Mouse (Mus musculus): ENCODE measurements around the gene Nphs2. TPM values are rescaled to one million over a fixed set of nuclear protein-coding genes. Genes with fewer than 3 reads are reported as not detected.
"Not testable (repeated sequence)": the region's sequence is repeated elsewhere in the genome, so short reads cannot be mapped to it uniquely, and the experiment has no call there.

The Nphs2 gene
- total RNA-seq (2021): not detected
- not detected in 2 replicates for polyA plus RNA-seq (2012; rRNA removed)
- long read RNA-seq: 0 reads

- 6% methylated on average over 29 of the region's 29 CpGs for WGBS
- Histone ChIP-seq H3K79me2 (replicated peaks; ENCODE audit: control insufficient read depth, insufficient read depth, low read length) (no peaks in the 10 kb centered on the region), H3K9ac (ENCODE audit: low read depth, low read length) (no peak within 1 kb of the TSS), H3K27ac (no peak within 1 kb of the TSS), H3K4me1 (ENCODE audit: control insufficient read depth, insufficient read depth, low read length) (no peaks in the 10 kb centered on the region), H3K4me3 (no peak within 1 kb of the TSS), H3K36me3 (ENCODE audit: control insufficient read depth, insufficient read depth, low read length) (no peaks in the 10 kb centered on the region), H3K27me3 (ENCODE audit: control insufficient read depth, insufficient read depth, low read length) (peaks cover 3% of the 10 kb centered on the region; the same call in 1 of the 2 replicates)
- TF ChIP-seq CTCF (IDR thresholded peaks at IDR 0.05) (no peak), POLR2A (IDR thresholded peaks at IDR 0.05; ENCODE audit: insufficient read depth, low read depth, low read length) (no peak), EP300 (IDR thresholded peaks at IDR 0.05; ENCODE audit: insufficient read depth, low read depth, low read length) (no peak)
- DNase-seq: no peak
- intact Hi-C loops (cut with DNase I): no loop called here
Measured at GRCm38 (mm10) chr1:156310630-156311029, at the start of gene Nphs2. Nphs2 (plus strand) TSS chr1:156310727.

- intact Hi-C loops (cut with DNase I): loop anchor here (2.0 to 5.0 kb wide), 2 partner anchors 277 to 369 kb away; no protein-coding TSS in a partner anchor
- no peaks in the 10 kb centered on the region for H3K4me1 ChIP-seq (ENCODE audit: control insufficient read depth, insufficient read depth, low read length)
- DNase-seq: peak; percentile 31 to 69
- no peaks in the 10 kb centered on the region for H3K79me2 ChIP-seq (replicated peaks; ENCODE audit: control insufficient read depth, insufficient read depth, low read length)
- H3K9ac ChIP-seq (ENCODE audit: low read depth, low read length): no peak overlapping the region
- H3K27me3 ChIP-seq (ENCODE audit: control insufficient read depth, insufficient read depth, low read length): no peaks in the 10 kb centered on the region
- H3K4me3 ChIP-seq: no peak overlapping the region
- H3K27ac ChIP-seq: no peak overlapping the region
- 51% methylated on average over 2 of the region's 2 CpGs for whole genome bisulfite sequencing
- H3K36me3 ChIP-seq (ENCODE audit: control insufficient read depth, insufficient read depth, low read length): no peaks in the 10 kb centered on the region
- no peak for TF ChIP-seq EP300 (IDR thresholded peaks at IDR 0.05; ENCODE audit: insufficient read depth, low read depth, low read length)
- peak; percentile 99 for TF ChIP-seq CTCF (IDR thresholded peaks at IDR 0.05)
Measured at GRCm38 (mm10) chr1:156263352-156263751, 47.2 kb upstream of the Nphs2 start.

GRCm38 (mm10) chr1:156263946-156264345, 46.6 kb upstream of the Nphs2 start:
- H3K36me3 ChIP-seq (ENCODE audit: control insufficient read depth, insufficient read depth, low read length): no peaks in the 10 kb centered on the region
- no peak overlapping the region for H3K9ac ChIP-seq (ENCODE audit: low read depth, low read length)
- WGBS: 74% methylated on average over 8 of the region's 8 CpGs
- no peak for TF ChIP-seq EP300 (IDR thresholded peaks at IDR 0.05; ENCODE audit: insufficient read depth, low read depth, low read length)
- no peak overlapping the region for H3K27ac ChIP-seq
- H3K4me1 ChIP-seq (ENCODE audit: control insufficient read depth, insufficient read depth, low read length): no peaks in the 10 kb centered on the region
- no peak for DNase-seq
- H3K27me3 ChIP-seq (ENCODE audit: control insufficient read depth, insufficient read depth, low read length): no peaks in the 10 kb centered on the region
- no peak overlapping the region for H3K4me3 ChIP-seq
- H3K79me2 ChIP-seq (replicated peaks; ENCODE audit: control insufficient read depth, insufficient read depth, low read length): no peaks in the 10 kb centered on the region
- intact Hi-C loops (cut with DNase I): loop anchor here (2.0 to 5.0 kb wide), 2 partner anchors 277 to 368 kb away; no protein-coding TSS in a partner anchor

- H3K27me3 ChIP-seq (ENCODE audit: control insufficient read depth, insufficient read depth, low read length); H3K27ac ChIP-seq; H3K4me1 ChIP-seq (ENCODE audit: control insufficient read depth, insufficient read depth, low read length); H3K36me3 ChIP-seq (ENCODE audit: control insufficient read depth, insufficient read depth, low read length); H3K9ac ChIP-seq (ENCODE audit: low read depth, low read length); intact Hi-C loops (cut with DNase I); DNase-seq; H3K79me2 ChIP-seq (replicated peaks; ENCODE audit: control insufficient read depth, insufficient read depth, low read length); H3K4me3 ChIP-seq: not testable (repeated sequence)
- 59% methylated on average over 3 of the region's 3 CpGs for WGBS
Measured at GRCm38 (mm10) chr1:156268546-156268945, 42.0 kb upstream of the Nphs2 start.

GRCm38 (mm10) chr1:156270471-156270870, 40.1 kb upstream of the Nphs2 start:
- Histone ChIP-seq H3K4me1 (ENCODE audit: control insufficient read depth, insufficient read depth, low read length) (no peaks in the 10 kb centered on the region), H3K9ac (ENCODE audit: low read depth, low read length) (no peak overlapping the region)

GRCm38 (mm10) chr1:156271654-156272053, 38.9 kb upstream of the Nphs2 start:
- Histone ChIP-seq H3K27me3 (ENCODE audit: control insufficient read depth, insufficient read depth, low read length) (no peaks in the 10 kb centered on the region), H3K4me3 (no peak overlapping the region), H3K9ac (ENCODE audit: low read depth, low read length) (no peak overlapping the region), H3K27ac (no peak overlapping the region), H3K79me2 (replicated peaks; ENCODE audit: control insufficient read depth, insufficient read depth, low read length) (no peaks in the 10 kb centered on the region), H3K4me1 (ENCODE audit: control insufficient read depth, insufficient read depth, low read length) (no peaks in the 10 kb centered on the region), H3K36me3 (ENCODE audit: control insufficient read depth, insufficient read depth, low read length) (no peaks in the 10 kb centered on the region)
- no peak for TF ChIP-seq EP300 (IDR thresholded peaks at IDR 0.05; ENCODE audit: insufficient read depth, low read depth, low read length)
- TF ChIP-seq POLR2A (IDR thresholded peaks at IDR 0.05; ENCODE audit: insufficient read depth, low read depth, low read length): no peak
- TF ChIP-seq CTCF (IDR thresholded peaks at IDR 0.05): no peak
- DNase-seq: no peak
- intact Hi-C loops (cut with DNase I): no loop called here
- 43% methylated on average over 5 of the region's 5 CpGs for whole genome bisulfite sequencing

More at GRCm38 (mm10) chr1:156270471-156270870, 40.1 kb upstream of the Nphs2 start:
- intact Hi-C loops (cut with DNase I): no loop called here
- H3K27me3 ChIP-seq (ENCODE audit: control insufficient read depth, insufficient read depth, low read length): no peaks in the 10 kb centered on the region
- 76% methylated on average over 9 of the region's 9 CpGs for WGBS
- H3K4me3 ChIP-seq: no peak overlapping the region
- H3K36me3 ChIP-seq (ENCODE audit: control insufficient read depth, insufficient read depth, low read length): no peaks in the 10 kb centered on the region
- H3K27ac ChIP-seq: no peak overlapping the region
- no peak for DNase-seq
- no peaks in the 10 kb centered on the region for H3K79me2 ChIP-seq (replicated peaks; ENCODE audit: control insufficient read depth, insufficient read depth, low read length)
- TF ChIP-seq CTCF (IDR thresholded peaks at IDR 0.05) (no peak), EP300 (IDR thresholded peaks at IDR 0.05; ENCODE audit: insufficient read depth, low read depth, low read length) (no peak), POLR2A (IDR thresholded peaks at IDR 0.05; ENCODE audit: insufficient read depth, low read depth, low read length) (no peak)

Measured in heart, adult 2 months (tissue).